Mouse (Mus musculus) kidney, adult 8-10 months (tissue): ENCODE data around the gene 1700018F24Rik.
"Not testable (repeated sequence)": the region's sequence is repeated elsewhere in the genome, so short reads cannot be mapped to it uniquely, and the experiment has no call there.

ENCODE experiments used
- DNase-seq, 2 experiments: peaks; one replicate each; pipeline ENCODE4 v3.0.0; 2022

Gene 1700018F24Rik

GRCm38 (mm10) chr5:145042690-145043089 lies at the start of gene 1700018F24Rik:
TSS of gene 1700018F24Rik (plus strand) at chr5:145042990.
- not testable (repeated sequence) for DNase-seq

GRCm38 (mm10) chr5:144998491-144998890 lies 44.3 kb upstream of the 1700018F24Rik start:
- DNase-seq = no peak

GRCm38 (mm10) chr5:145003362-145003761 lies 39.4 kb upstream of the 1700018F24Rik start:
- DNase-seq = no peak

- no peak for DNase-seq
Measured at GRCm38 (mm10) chr5:145004495-145004894, 38.3 kb upstream of the 1700018F24Rik start.

- no peak for DNase-seq
Measured at GRCm38 (mm10) chr5:145005596-145005995, 37.2 kb upstream of the 1700018F24Rik start.

GRCm38 (mm10) chr5:145008878-145009659 lies 33.7 kb upstream of the 1700018F24Rik start:
- no peak for DNase-seq

GRCm38 (mm10) chr5:145014278-145014677 lies 28.5 kb upstream of the 1700018F24Rik start:
- no peak for DNase-seq

DNA sequence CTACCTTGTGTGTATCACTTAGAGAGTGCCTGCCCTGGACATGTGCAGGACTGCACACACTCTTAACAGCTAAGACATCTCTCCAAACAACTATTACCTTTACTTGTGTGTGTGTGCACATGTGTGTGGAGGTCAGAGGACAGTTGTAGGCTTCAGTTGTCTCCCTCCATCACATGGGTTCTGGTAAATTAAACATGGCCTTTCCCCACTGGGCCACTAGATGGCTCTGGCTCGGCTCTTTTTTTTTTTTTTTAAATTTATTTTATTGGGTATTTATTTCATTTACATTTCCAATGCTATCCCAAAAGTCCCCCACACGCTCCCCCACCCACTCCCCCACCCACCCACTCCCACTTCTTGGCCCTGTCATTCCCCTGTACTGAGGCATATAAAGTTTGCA lies 26.0 kb upstream of the 1700018F24Rik start:
- DNase-seq = not testable (repeated sequence)

- DNase-seq = not testable (repeated sequence)
Measured at GRCm38 (mm10) chr5:145020254-145020653, 22.5 kb upstream of the 1700018F24Rik start.

GRCm38 (mm10) chr5:145020712-145021111 lies 22.1 kb upstream of the 1700018F24Rik start:
- not testable (repeated sequence) for DNase-seq

- DNase-seq = not testable (repeated sequence)
Measured at GRCm38 (mm10) chr5:145030476-145030875, 12.3 kb upstream of the 1700018F24Rik start.

- DNase-seq = not testable (repeated sequence)
Measured at GRCm38 (mm10) chr5:145032391-145032790, 10.4 kb upstream of the 1700018F24Rik start, which contains the start of gene Gm4871. TSS of gene Gm4871 (minus strand) at chr5:145032754.

- no peak for DNase-seq
Measured at GRCm38 (mm10) chr5:145041628-145042027, 1.2 kb upstream of the 1700018F24Rik start.

DNA sequence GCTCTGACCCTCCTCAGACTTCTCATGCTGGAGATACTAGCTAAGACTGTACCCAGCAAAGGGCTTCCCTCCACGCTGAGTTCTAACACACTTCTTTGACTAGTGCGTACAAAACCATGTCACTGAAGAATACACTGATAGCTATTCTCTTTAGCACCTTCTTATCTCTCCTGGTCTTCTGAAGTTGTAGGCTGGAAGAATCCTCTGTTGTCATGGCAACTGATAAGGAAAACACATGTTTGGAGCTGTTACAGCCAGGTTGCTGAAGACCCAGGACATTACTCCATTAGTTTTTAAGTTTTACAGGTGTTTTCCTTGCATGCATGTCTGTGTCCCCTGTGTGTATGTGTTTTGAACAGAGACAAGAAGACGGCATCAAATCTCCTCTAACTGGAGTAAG lies 11.4 kb downstream of the 1700018F24Rik start:
- not testable (repeated sequence) for DNase-seq

- DNase-seq = no peak
Measured at GRCm38 (mm10) chr5:145057907-145058306, 15.1 kb downstream of the 1700018F24Rik start.

GRCm38 (mm10) chr5:145058722-145059121 lies 15.9 kb downstream of the 1700018F24Rik start:
- no peak for DNase-seq

DNA sequence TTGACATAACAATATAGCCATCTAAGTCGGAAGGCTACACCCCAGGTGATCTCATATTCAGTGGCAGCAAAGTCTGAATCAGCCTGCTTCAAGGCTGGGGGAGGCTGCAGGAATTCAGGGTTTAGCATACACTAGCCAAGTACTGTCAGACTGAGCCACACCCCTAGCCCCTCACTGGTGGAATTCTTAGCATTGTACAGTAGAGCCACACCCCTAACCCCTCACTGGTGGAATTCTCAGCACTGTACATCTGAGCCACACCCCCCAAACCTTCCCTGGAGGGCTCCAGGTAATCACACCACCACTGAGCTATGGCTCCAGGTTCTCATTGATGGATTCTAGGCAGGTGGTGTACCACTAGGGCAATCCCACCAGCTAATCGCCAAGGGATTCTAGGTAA lies 16.7 kb downstream of the 1700018F24Rik start:
- DNase-seq = no peak

DNA sequence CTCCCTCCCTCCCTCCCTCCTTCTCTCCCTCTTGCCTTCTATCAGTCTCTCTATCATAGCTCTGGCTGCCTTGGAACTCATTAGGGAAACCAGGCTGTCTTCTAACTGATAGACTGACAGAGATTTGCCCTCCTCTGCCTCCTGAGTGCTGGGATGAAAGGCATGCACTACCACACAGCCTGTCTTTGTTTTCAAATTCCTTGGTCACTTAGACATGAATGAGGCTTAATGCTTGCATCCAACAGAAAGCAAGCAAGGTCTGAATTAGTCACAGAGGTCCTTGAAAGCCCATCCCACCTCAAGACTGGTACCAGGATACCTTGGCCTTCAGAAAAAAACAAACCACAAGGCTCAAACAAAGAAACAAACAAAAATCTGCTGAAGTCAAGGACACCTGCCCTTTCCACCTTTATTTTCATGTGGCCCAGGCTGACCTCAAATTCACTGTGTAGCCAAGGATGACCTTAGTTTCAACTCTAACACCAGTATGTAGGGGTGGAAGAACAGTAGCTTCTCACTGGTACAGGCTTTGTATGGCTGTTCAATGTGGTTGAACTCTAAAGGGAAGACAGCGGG lies 22.1 kb downstream of the 1700018F24Rik start:
- DNase-seq = no peak

DNA sequence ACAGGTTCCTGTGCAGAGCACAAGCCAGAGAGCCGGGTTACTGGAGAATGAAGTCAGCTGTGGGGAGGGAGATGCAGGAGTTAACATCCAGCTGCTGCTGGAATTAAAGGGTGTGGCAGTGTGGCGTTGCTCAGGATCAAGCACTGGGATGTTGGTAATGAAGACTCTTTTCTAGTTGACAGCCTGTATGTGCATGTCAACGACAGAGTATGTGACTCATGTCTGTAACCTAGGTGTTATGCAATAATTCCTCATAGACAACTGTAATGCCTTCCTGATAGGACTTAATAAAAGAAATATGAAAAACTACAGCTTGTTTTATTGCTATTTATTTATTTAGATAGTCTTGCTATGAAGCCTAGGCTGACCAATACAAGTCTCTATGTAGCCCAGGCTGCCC lies 26.1 kb downstream of the 1700018F24Rik start:
- DNase-seq = no peak

- DNase-seq = peak; percentile 34 to 67
Measured at GRCm38 (mm10) chr5:145069707-145070106, 26.9 kb downstream of the 1700018F24Rik start.

- no peak for DNase-seq
Measured at GRCm38 (mm10) chr5:145071342-145071741, 28.6 kb downstream of the 1700018F24Rik start.

- no peak for DNase-seq
Measured at GRCm38 (mm10) chr5:145075081-145075480, 32.3 kb downstream of the 1700018F24Rik start.

DNA sequence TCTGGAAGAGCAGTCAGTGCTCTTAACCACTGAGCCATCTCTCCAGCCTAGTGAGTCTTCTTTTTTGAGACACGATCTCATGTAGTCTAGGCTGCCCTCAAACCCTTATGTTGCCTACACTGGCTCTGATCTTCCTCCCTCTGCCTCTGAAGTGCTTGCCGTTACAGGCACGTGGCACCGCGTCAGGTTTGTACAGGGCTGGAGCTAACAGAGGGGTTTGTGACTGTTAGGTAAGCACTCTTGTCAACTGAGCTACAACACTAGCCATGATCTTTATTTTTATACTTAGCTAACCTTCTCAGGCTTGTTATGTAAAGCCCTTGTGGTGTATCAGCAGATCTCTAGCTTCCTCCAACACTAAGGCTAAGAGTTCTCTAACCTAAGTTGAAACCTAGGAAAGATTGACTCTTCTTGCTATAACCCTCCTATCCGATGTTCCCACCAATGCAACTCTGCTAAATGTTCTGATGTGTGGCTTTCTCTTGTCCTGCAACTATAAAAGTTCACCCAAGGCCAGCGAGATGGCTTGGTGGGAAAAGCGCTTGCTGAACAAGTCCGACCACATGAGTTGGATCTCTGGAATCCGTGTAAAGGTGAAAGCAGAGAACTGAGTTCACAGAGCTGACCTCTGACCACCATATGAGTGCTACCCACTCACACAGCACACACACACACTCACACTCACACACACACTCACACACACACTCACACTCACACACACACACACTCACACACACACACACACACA lies 39.2 kb downstream of the 1700018F24Rik start:
- no peak for DNase-seq
